Mouse (Mus musculus): ENCODE data around the gene Gm9837.

Gene Gm9837

GRCm38 (mm10) chr11:53425711-53426255 is 44.5 kb downstream of the Gm9837 start:
- no peak for DNase-seq (ENCODE audit: low spot score in 2 of 2)

GRCm38 (mm10) chr11:53425251-53425650 is 45.0 kb downstream of the Gm9837 start:
- peak in 1 of 2 experiments; percentile 46 for DNase-seq (ENCODE audit: low spot score in 2 of 2)

- DNase-seq (ENCODE audit: low spot score in 2 of 2) = peak in 1 of 2 experiments; percentile 34
These were observed 45.5 kb downstream of the Gm9837 start for GRCm38 (mm10) chr11:53424826-53425225.

- no peak for DNase-seq (ENCODE audit: low spot score in 2 of 2)
These were observed 47.2 kb downstream of the Gm9837 start, which contains the start of gene Leap2 for GRCm38 (mm10) chr11:53423036-53423435. TSS of gene Leap2 (minus strand) at chr11:53423170.

All from frontal cortex, postnatal 36 days (tissue).